Mouse (Mus musculus) Patski (cell line): Measurements from ENCODE around the gene Arhgef19. TPM values are rescaled to one million over a fixed set of nuclear protein-coding genes. Genes with fewer than 3 reads are reported as not detected.

ENCODE experiments used
- ATAC-seq: fragments of 100-300 bp; one replicate; pipeline ENCODE4 v1.8.0; 2021
- CTCF ChIA-PET: fragments of 350-600 bp; sonication (Branson Sonifier 250); formaldehyde crosslinking; loops from one replicate; lab custom pipeline; 2022; ENCODE audit warnings: inconsistent platforms; lab: Charles Lee
- POLR2A ChIA-PET: fragments of 350-600 bp; sonication (Branson Sonifier 250); formaldehyde crosslinking; loops from one replicate; lab custom pipeline; 2022; ENCODE audit warnings: antibody characterized with exemption, inconsistent platforms; lab: Charles Lee
- DNase-seq: peaks from one replicate; pipeline ENCODE4 v3.0.0-alpha.2; 2011; ENCODE audit warnings: low read depth, low spot score
- H3K27me3 ChIP-seq: fragments of 371-371 bp; one replicate; pipeline ENCODE4 v1.5.1; 2021
- CTCF ChIP-seq: fragments of 100-300 bp; IDR thresholded peaks from one replicate; pipeline ENCODE4 v1.5.1; 2021
- in situ Hi-C: fragments of 300-500 bp; cut with MboI; formaldehyde crosslinking; loops from 3 replicates; pipeline ENCODE4 v1.11.1; 2018; ENCODE audit warnings: low pct_unique_long_range_greater_than_20kb, mixed read lengths
- polyA plus RNA-seq: library from polyadenylated mRNA; unstranded; gene quantifications from one replicate; pipeline ENCODE4 v1.2.3, GENCODE M21; 2021

Gene Arhgef19
- polyA plus RNA-seq, 1 experiment from 2014 or later: 4.8 TPM

GRCm38 (mm10) chr4:141295774-141296186 is 56.5 kb downstream of the Arhgef19 start:
- CTCF ChIA-PET: interaction anchor here (1.2 kb wide), 1 partner anchor 23 kb away, joined by 4 read pairs; no protein-coding TSS in a partner anchor
- POLR2A ChIA-PET: no interaction called here
- no peak for TF ChIP-seq CTCF
- ATAC-seq: no peak
- no peaks in the 10 kb centered on the region for H3K27me3 ChIP-seq
- no peak for DNase-seq
- in situ Hi-C loops: loop anchor here (25.0 kb wide), 1 partner anchor 267 kb away; no protein-coding TSS in a partner anchor

- ChIA-PET CTCF (interaction anchor here (1.3 kb wide), 1 partner anchor 13 kb away, joined by 4 read pairs; no protein-coding TSS in a partner anchor), POLR2A (no interaction called here)
- no peak for ATAC-seq
- TF ChIP-seq CTCF: no peak
- no peaks in the 10 kb centered on the region for H3K27me3 ChIP-seq
- in situ Hi-C loops: loop anchor here (25.0 kb wide), 1 partner anchor 264 kb away; no protein-coding TSS in a partner anchor
- no peak for DNase-seq
Measured at GRCm38 (mm10) chr4:141297934-141298333, 58.6 kb downstream of the Arhgef19 start.

GRCm38 (mm10) chr4:141299356-141299755 is 60.1 kb downstream of the Arhgef19 start:
- in situ Hi-C loops: loop anchor here (25.0 kb wide), 1 partner anchor 263 kb away; no protein-coding TSS in a partner anchor
- CTCF ChIA-PET: no interaction called here

GRCm38 (mm10) chr4:141300196-141300595 is 60.9 kb downstream of the Arhgef19 start:
- no peak for ATAC-seq

More at GRCm38 (mm10) chr4:141299356-141299755, 60.1 kb downstream of the Arhgef19 start:
- DNase-seq (no peak), ATAC-seq (no peak)
- POLR2A ChIA-PET: no interaction called here
- no peaks in the 10 kb centered on the region for H3K27me3 ChIP-seq
- TF ChIP-seq CTCF: no peak

GRCm38 (mm10) chr4:141301116-141301553 is 61.8 kb downstream of the Arhgef19 start, which contains the start of gene Epha2:
Epha2 (plus strand) TSS chr4:141301240.
- POLR2A ChIA-PET: no interaction called here
- no peaks in the 10 kb centered on the region for H3K27me3 ChIP-seq
- ATAC-seq (peak; percentile 37), DNase-seq (no peak)
- in situ Hi-C loops: no loop called here
- TF ChIP-seq CTCF: no peak
- CTCF ChIA-PET: no interaction called here

More at GRCm38 (mm10) chr4:141300196-141300595, 60.9 kb downstream of the Arhgef19 start:
- no peaks in the 10 kb centered on the region for H3K27me3 ChIP-seq
- ChIA-PET CTCF (no interaction called here), POLR2A (no interaction called here)
- in situ Hi-C loops: no loop called here
- DNase-seq: no peak
- TF ChIP-seq CTCF: no peak

- POLR2A ChIA-PET: interaction anchor here (1.2 to 3.3 kb wide), 7 partner anchors 9 to 28 kb away, joined by 4 to 14 read pairs (median 4); no protein-coding TSS in a partner anchor
- CTCF ChIA-PET: interaction anchor here (1.0 to 1.6 kb wide), 5 partner anchors 19 to 61 kb away, joined by 3 to 7 read pairs (median 5); no protein-coding TSS in a partner anchor
- in situ Hi-C loops: no loop called here
- no peak for TF ChIP-seq CTCF
- no peaks in the 10 kb centered on the region for H3K27me3 ChIP-seq
- no peak for DNase-seq
- ATAC-seq: peak; percentile 36
Measured at GRCm38 (mm10) chr4:141301591-141302427, 62.5 kb downstream of the Arhgef19 start.

- ChIA-PET POLR2A (interaction anchor here (0.6 to 3.3 kb wide), 8 partner anchors 8 to 58 kb away, joined by 4 to 14 read pairs (median 4); no protein-coding TSS in a partner anchor), CTCF (interaction anchor here (0.8 to 1.6 kb wide), 7 partner anchors 20 to 60 kb away, joined by 3 to 7 read pairs (median 5); no protein-coding TSS in a partner anchor)
- H3K27me3 ChIP-seq: no peaks in the 10 kb centered on the region
- TF ChIP-seq CTCF: no peak
- in situ Hi-C loops: no loop called here
- ATAC-seq (no peak), DNase-seq (no peak)
Measured at GRCm38 (mm10) chr4:141302428-141303401, 63.4 kb downstream of the Arhgef19 start.

- no peak for TF ChIP-seq CTCF
- in situ Hi-C loops: no loop called here
- ATAC-seq: no peak
- ChIA-PET CTCF (interaction anchor here (0.8 to 1.6 kb wide), 4 partner anchors 22 to 59 kb away, joined by 3 to 7 read pairs (median 4); no protein-coding TSS in a partner anchor), POLR2A (interaction anchor here (0.5 to 3.3 kb wide), 7 partner anchors 7 to 27 kb away, joined by 3 to 14 read pairs (median 4); no protein-coding TSS in a partner anchor)
- no peak for DNase-seq
- H3K27me3 ChIP-seq: no peaks in the 10 kb centered on the region
Measured at GRCm38 (mm10) chr4:141303402-141304222, 64.3 kb downstream of the Arhgef19 start.

- ChIA-PET CTCF (no interaction called here), POLR2A (interaction anchor here (0.7 to 3.3 kb wide), 3 partner anchors 13 to 27 kb away, joined by 4 to 14 read pairs (median 10); no protein-coding TSS in a partner anchor)
- ATAC-seq: no peak
- in situ Hi-C loops: no loop called here
- no peak for DNase-seq
- no peak for TF ChIP-seq CTCF
- no peaks in the 10 kb centered on the region for H3K27me3 ChIP-seq
Measured at GRCm38 (mm10) chr4:141304223-141304611, 64.9 kb downstream of the Arhgef19 start.
